ENCODE assay signal across 8 mouse cellular contexts in the genomic region with DNA sequence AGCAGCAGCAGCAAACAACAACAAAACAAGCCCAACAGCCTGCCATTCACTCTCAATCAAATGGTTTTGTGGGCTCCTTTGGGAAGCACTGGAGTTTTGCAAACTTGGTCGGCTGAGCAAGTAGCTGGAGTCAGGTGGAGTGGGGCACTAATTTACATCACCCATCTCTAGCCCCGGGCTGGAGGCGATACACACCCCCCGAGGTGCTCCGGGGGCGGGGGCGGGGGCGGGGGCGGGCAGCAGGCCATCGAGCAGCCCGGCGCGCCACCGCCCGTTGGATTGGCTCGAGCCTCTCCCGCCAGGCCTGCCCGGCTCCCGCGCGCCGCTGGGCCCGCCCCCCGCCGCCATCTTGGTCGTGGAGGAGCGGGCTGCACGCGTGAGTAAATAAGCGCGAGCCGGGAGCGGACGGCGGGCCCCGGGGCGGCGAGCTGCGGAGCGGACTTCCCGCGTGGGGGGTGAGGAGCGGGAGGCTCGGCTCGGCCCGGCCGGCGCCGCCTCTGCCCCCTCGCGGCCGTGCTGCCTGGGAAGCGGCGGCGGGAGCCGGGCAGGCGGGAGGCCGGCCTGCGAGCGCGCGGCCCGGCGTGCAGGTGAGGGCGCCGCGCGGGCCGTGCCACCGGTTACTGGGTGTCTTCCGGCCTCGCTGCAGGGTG. TPM values are rescaled to one million over a fixed set of nuclear protein-coding genes. Genes with fewer than 3 reads are reported as not detected.
DNase-seq lines count a peak whose midpoint lies in the region; ATAC-seq and TF ChIP-seq lines count a peak whose summit lies in the region.

Rif1 (plus strand) TSS at position 342 of the 650 bp plus-strand sequence.

- under 1% methylated on average over 68 of the region's 72 CpGs for WGBS in heart, embryonic 10.5 days
- WGBS in kidney, embryonic 15.5 days = under 1% methylated on average over 65 of the region's 72 CpGs
- under 1% methylated on average over 61 of the region's 72 CpGs for WGBS in limb, embryonic 15.5 days
- 1% methylated on average over 41 of the region's 72 CpGs for WGBS in midbrain, postnatal 0 days

- no peak for TF ChIP-seq POLR2A in bone marrow macrophage, adult 2 months (IDR thresholded peaks at IDR 0.05; ENCODE audit: borderline replicate concordance, low read depth, low read length)
- peak; percentile 33; the same call in 1 of the 2 replicates for TF ChIP-seq POLR2A in embryonic fibroblast, embryonic 13.5 days (IDR thresholded peaks at IDR 0.05; ENCODE audit: low read depth, low read length)

- H3K9ac ChIP-seq in kidney, embryonic 15.5 days = peak within 1 kb of the TSS; percentile 93
- peak within 1 kb of the TSS; percentile 95 for H3K9ac ChIP-seq in limb, embryonic 15.5 days
- peak within 1 kb of the TSS; percentile 68 for H3K9ac ChIP-seq in midbrain, postnatal 0 days (replicated peaks; ENCODE audit: low read length, poor library complexity, severe bottlenecking)

- peak within 1 kb of the TSS; percentile 97 for H3K4me3 ChIP-seq in bone marrow macrophage, adult 2 months (ENCODE audit: insufficient read depth, low read length)
- peak within 1 kb of the TSS; percentile 73 for H3K4me3 ChIP-seq in embryonic fibroblast, embryonic 13.5 days (ENCODE audit: insufficient read depth, low read length)
- peak within 1 kb of the TSS; percentile 87 for H3K4me3 ChIP-seq in heart, embryonic 10.5 days
- H3K4me3 ChIP-seq in kidney, embryonic 15.5 days (replicated peaks) = peak within 1 kb of the TSS; percentile 99
- peak within 1 kb of the TSS; percentile 99 for H3K4me3 ChIP-seq in limb, embryonic 15.5 days
- H3K4me3 ChIP-seq in midbrain, postnatal 0 days (ENCODE audit: low read depth, low read length) = peak within 1 kb of the TSS; percentile 88

- peak; percentile 98 for ATAC-seq in kidney, embryonic 15.5 days (replicated peaks; ENCODE audit: low FRiP score)
- peak; percentile 92 for ATAC-seq in limb, embryonic 15.5 days (ENCODE audit: insufficient number of reproducible peaks, low FRiP score, low TSS enrichment, low read depth)
- ATAC-seq in midbrain, postnatal 0 days (ENCODE audit: low FRiP score) = peak; percentile 95

- H3K27me3 ChIP-seq in heart, embryonic 10.5 days (ENCODE audit: insufficient read depth, poor library complexity, severe bottlenecking) = no peaks in the 10 kb centered on the region
- no peaks in the 10 kb centered on the region for H3K27me3 ChIP-seq in kidney, embryonic 15.5 days
- no peaks in the 10 kb centered on the region for H3K27me3 ChIP-seq in limb, embryonic 15.5 days
- H3K27me3 ChIP-seq in midbrain, postnatal 0 days (ENCODE audit: insufficient read depth, low read length) = no peaks in the 10 kb centered on the region

- peak; percentile 88 for DNase-seq in A20 (ENCODE audit: low read depth, low spot score)
- peak; percentile 94 for DNase-seq in heart, embryonic 10.5 days (ENCODE audit: low spot score)
- DNase-seq in midbrain, postnatal 0 days (ENCODE audit: low spot score) = peak; percentile 84
- peak; percentile 82 to 89 for DNase-seq in spleen, postnatal 10 days (ENCODE audit: low spot score in 2 of 2)

- H3K27ac ChIP-seq in bone marrow macrophage, adult 2 months (ENCODE audit: insufficient read depth, low read depth, low read length) = no peak within 1 kb of the TSS; the same call in 1 of the 2 replicates
- H3K27ac ChIP-seq in embryonic fibroblast, embryonic 13.5 days (ENCODE audit: insufficient read depth, low read length) = no peak within 1 kb of the TSS
- peak within 1 kb of the TSS; percentile 95 for H3K27ac ChIP-seq in heart, embryonic 10.5 days
- peak within 1 kb of the TSS; percentile 95 for H3K27ac ChIP-seq in kidney, embryonic 15.5 days
- H3K27ac ChIP-seq in limb, embryonic 15.5 days = peak within 1 kb of the TSS; percentile 88
- peak within 1 kb of the TSS; percentile 55 for H3K27ac ChIP-seq in midbrain, postnatal 0 days (ENCODE audit: low read depth, low read length)

- peak within 1 kb of the TSS; percentile 70 for H3K4me2 ChIP-seq in kidney, embryonic 15.5 days
- H3K4me2 ChIP-seq in limb, embryonic 15.5 days = peak within 1 kb of the TSS; percentile 53
- H3K4me2 ChIP-seq in midbrain, postnatal 0 days (ENCODE audit: low read depth, low read length, poor library complexity, severe bottlenecking) = peak within 1 kb of the TSS; percentile 74

- H3K36me3 ChIP-seq in heart, embryonic 10.5 days = peaks cover 32% of the 10 kb centered on the region
- peaks cover 28% of the 10 kb centered on the region for H3K36me3 ChIP-seq in kidney, embryonic 15.5 days
- peaks cover 9% of the 10 kb centered on the region for H3K36me3 ChIP-seq in limb, embryonic 15.5 days
- H3K36me3 ChIP-seq in midbrain, postnatal 0 days (ENCODE audit: insufficient read depth, low read length) = no peaks in the 10 kb centered on the region

- H3K9me3 ChIP-seq in heart, embryonic 10.5 days = no peaks in the 10 kb centered on the region
- no peaks in the 10 kb centered on the region for H3K9me3 ChIP-seq in kidney, embryonic 15.5 days (replicated peaks)
- H3K9me3 ChIP-seq in limb, embryonic 15.5 days = no peaks in the 10 kb centered on the region
- H3K9me3 ChIP-seq in midbrain, postnatal 0 days (ENCODE audit: low read length) = no peaks in the 10 kb centered on the region

- no peak for TF ChIP-seq CTCF in bone marrow macrophage, adult 2 months (IDR thresholded peaks at IDR 0.05; ENCODE audit: low read depth, low read length)
- no peak for TF ChIP-seq CTCF in embryonic fibroblast, embryonic 13.5 days (IDR thresholded peaks at IDR 0.05; ENCODE audit: borderline replicate concordance, insufficient read depth, low read length)
- TF ChIP-seq CTCF in midbrain, postnatal 0 days (IDR thresholded peaks at IDR 0.05) = no peak

- H3K4me1 ChIP-seq in bone marrow macrophage, adult 2 months (ENCODE audit: control insufficient read depth, insufficient read depth, low read length) = peaks cover 7% of the 10 kb centered on the region; the same call in 1 of the 2 replicates
- no peaks in the 10 kb centered on the region for H3K4me1 ChIP-seq in embryonic fibroblast, embryonic 13.5 days (ENCODE audit: control insufficient read depth, insufficient read depth, low read length)
- peaks cover 9% of the 10 kb centered on the region; the same call in 1 of the 2 replicates for H3K4me1 ChIP-seq in heart, embryonic 10.5 days
- peaks cover 14% of the 10 kb centered on the region for H3K4me1 ChIP-seq in kidney, embryonic 15.5 days
- H3K4me1 ChIP-seq in limb, embryonic 15.5 days = peaks cover 11% of the 10 kb centered on the region; the same call in 1 of the 2 replicates
- H3K4me1 ChIP-seq in midbrain, postnatal 0 days (ENCODE audit: insufficient read depth, low read length) = 0 out of 2 replicates have a peak, but pooled peaks cover 3% of the 10 kb centered on the region

RNA-seq across cellular contexts. Expression of gene Rif1, which starts in this region (rescaled TPM):
- 9.0 and 9.3 TPM in 2 replicates for polyA plus RNA-seq in bone marrow macrophage, adult 2 months (2012; ENCODE audit: insufficient read depth, insufficient read length, missing spikeins)
- 22.5 and 28.2 TPM in 2 replicates for polyA plus RNA-seq in embryonic fibroblast, embryonic 13.5 days (2011; ENCODE audit: insufficient read length, low read depth, missing spikeins)
- polyA plus RNA-seq in heart, embryonic 10.5 days (2016; fragmentation: Nextera tagmentation; extraction: Ambion mirVana) = 24.4 and 32.4 TPM in 2 replicates
- polyA plus RNA-seq in kidney, embryonic 15.5 days (2015; fragmentation: Nextera tagmentation; extraction: Ambion mirVana) = 37.1 and 38.6 TPM in 2 replicates
- polyA plus RNA-seq in limb, embryonic 15.5 days (2015; fragmentation: Nextera tagmentation; extraction: Ambion mirVana) = 21.8 and 29.9 TPM in 2 replicates
- 17.2 and 31.3 TPM in 2 replicates for total RNA-seq in midbrain, postnatal 0 days (2014; rRNA removed)
- polyA plus RNA-seq in midbrain, postnatal 0 days (2015; fragmentation: Nextera tagmentation; extraction: Ambion mirVana) = 8.1 and 13.8 TPM in 2 replicates

Comparison
In these comparisons a context has a peak if more than half of its experiments do, and no peak if none do; other contexts are left out.
1. H3K27ac ChIP-seq: peak in heart, embryonic 10.5 days (single experiment), kidney, embryonic 15.5 days (single experiment), limb, embryonic 15.5 days (single experiment) and midbrain, postnatal 0 days (single experiment); none in bone marrow macrophage, adult 2 months (single experiment) and embryonic fibroblast, embryonic 13.5 days (single experiment).
2. Peak in every context shown above with its lines, with median percentiles within 50 percentile points of each other: DNase-seq, H3K4me3 ChIP-seq, ATAC-seq, H3K4me2 ChIP-seq and H3K9ac ChIP-seq.